Mouse (Mus musculus) neural tube, embryonic 12.5 days (tissue): ENCODE measurements around the gene Rhox2g. TPM values are rescaled to one million over a fixed set of nuclear protein-coding genes. Genes with fewer than 3 reads are reported as not detected.
"Not testable (repeated sequence)": the region's sequence is repeated elsewhere in the genome, so short reads cannot be mapped to it uniquely, and the experiment has no call there.

Experiments used
- ATAC-seq: fragments of 200-750 bp; cut with Nextera tagmentation; 2 replicates; pipeline ENCODE4 v1.8.0; 2017; ENCODE audit warnings: low read depth, mild to moderate bottlenecking, moderate TSS enrichment, moderate library complexity; ENCODE audit not compliant: low FRiP score
- H3K27ac ChIP-seq: fragments of 300-500 bp; sonication (generic); 2 replicates; pipeline ENCODE4 v1.5.1; 2016
- H3K27me3 ChIP-seq: fragments of 300-500 bp; sonication (generic); replicated peaks from 2 replicates; pipeline ENCODE4 v1.6.1; 2016; ENCODE audit warnings: mild to moderate bottlenecking
- H3K36me3 ChIP-seq: fragments of 300-500 bp; sonication (generic); 2 replicates; pipeline ENCODE4 v1.6.1; 2016; ENCODE audit warnings: mild to moderate bottlenecking
- H3K4me1 ChIP-seq: fragments of 300-500 bp; sonication (generic); 2 replicates; pipeline ENCODE4 v1.6.1; 2016
- H3K4me2 ChIP-seq: fragments of 300-500 bp; sonication (generic); replicated peaks from 2 replicates; pipeline ENCODE4 v1.6.1; 2016; ENCODE audit warnings: mild to moderate bottlenecking
- H3K4me3 ChIP-seq: fragments of 300-500 bp; sonication (generic); 2 replicates; pipeline ENCODE4 v1.5.1; 2016
- H3K9ac ChIP-seq: fragments of 300-500 bp; sonication (generic); 2 replicates; pipeline ENCODE4 v1.6.1; 2016; ENCODE audit warnings: mild to moderate bottlenecking
- H3K9me3 ChIP-seq: fragments of 300-500 bp; sonication (generic); 2 replicates; pipeline ENCODE4 v1.6.1; 2016; ENCODE audit warnings: mild to moderate bottlenecking
- WGBS: fragments of 180-500 bp; shearing (Covaris S2); methylation state at CpG from one replicate; pipeline ENCODE4 v1.1.7; 2016; 5-methylcytosine and 5-hydroxymethylcytosine counted together
- polyA plus RNA-seq: library from polyadenylated mRNA; unstranded; fragments of >200 nt; fragmentation: Nextera tagmentation; extraction: Ambion mirVana; gene quantifications from 2 replicates; pipeline ENCODE4 v1.2.1, GENCODE M21; 2016

The Rhox2g gene
- not detected in 2 replicates for polyA plus RNA-seq

DNA sequence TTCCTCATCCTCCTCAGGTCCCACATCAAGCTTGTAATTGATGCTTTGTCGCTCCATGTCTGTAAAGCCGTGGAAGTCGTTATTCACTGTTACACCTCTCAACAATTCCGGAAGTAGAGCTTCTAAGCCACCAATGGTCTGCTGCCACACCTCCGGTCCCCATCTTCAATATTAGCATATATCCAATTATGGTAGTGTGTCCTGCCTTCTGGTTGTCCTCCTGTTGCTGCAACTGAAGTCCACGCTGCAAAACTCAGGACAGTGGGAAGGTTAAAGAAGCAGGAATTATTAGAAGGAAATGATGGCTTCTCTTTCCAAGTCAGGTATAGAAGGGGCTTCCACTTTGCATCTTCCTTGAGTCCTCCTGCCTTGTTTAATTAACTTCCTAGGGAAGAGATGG, at the start of gene Rhox2g:
Rhox2g (minus strand) TSS at position 101 of the 400 bp plus-strand sequence.
- not testable (repeated sequence) for H3K4me1 ChIP-seq, H3K4me3 ChIP-seq, H3K36me3 ChIP-seq, H3K27ac ChIP-seq, H3K4me2 ChIP-seq, H3K9me3 ChIP-seq, H3K27me3 ChIP-seq, H3K9ac ChIP-seq, ATAC-seq
- 91% methylated on average over 6 of the region's 6 CpGs for WGBS

DNA sequence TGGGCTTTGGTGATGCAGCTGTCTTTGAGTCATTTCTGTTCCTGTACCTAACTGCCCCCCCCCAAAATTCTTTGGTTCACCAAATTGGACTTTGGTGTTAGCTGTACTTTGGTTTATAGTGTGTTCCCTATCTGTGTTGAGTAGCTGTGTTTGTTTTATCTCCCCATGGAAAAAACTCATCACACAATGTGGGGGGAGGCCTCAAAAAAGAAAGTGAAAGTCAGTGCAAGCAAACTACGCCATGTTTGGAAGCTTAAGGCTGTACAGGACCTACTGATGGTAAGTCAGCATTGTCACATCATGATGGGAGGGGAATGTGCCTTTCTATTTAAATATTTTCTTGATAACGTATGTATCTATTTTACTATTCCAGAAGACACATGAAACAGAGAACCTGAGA, 49.0 kb upstream of the Rhox2g start:
- no peak for ATAC-seq
- Histone ChIP-seq H3K27me3 (no peaks in the 10 kb centered on the region), H3K9ac (no peak overlapping the region), H3K27ac (no peak overlapping the region), H3K4me3 (no peak overlapping the region), H3K36me3 (no peaks in the 10 kb centered on the region), H3K4me1 (no peaks in the 10 kb centered on the region), H3K4me2 (no peak overlapping the region), H3K9me3 (no peaks in the 10 kb centered on the region)
- 89% methylated on average over 2 of the region's 2 CpGs for WGBS

DNA sequence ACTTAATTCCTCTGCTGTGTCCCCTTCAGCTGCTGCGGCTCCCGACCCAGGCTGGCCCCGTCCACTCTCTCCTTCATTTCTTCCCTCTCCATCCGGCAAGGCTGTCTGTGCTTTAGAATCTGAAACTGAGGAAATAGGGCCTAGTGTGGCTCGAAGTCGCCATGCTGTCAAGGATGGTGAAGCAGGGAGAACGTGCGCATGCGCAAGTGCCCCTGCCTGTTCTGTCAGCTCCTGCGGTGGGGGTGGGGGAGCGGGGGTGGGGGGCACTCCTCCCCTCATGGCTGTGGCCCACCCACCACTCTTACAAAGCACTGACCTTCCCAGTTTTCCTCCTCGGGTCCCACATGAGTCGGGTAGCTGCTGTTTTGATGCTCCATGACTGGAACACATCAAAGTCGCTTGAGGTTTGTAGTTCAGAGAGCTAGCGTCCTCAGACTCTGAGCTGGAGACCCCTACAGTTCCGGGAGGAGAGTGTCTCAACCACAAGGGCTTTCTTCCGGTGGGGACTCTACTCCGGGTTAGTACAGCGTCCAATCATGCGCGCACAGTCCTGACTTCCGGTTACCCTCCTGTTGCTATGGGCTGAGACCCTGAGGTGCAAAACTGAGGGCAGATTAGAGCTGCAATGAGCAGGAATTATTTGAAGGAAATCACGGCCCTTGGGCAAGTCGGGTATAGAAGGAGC, 39.9 kb upstream of the Rhox2g start:
- Histone ChIP-seq H3K27ac (no peak overlapping the region), H3K9ac (no peak overlapping the region), H3K4me1 (no peaks in the 10 kb centered on the region), H3K9me3 (no peaks in the 10 kb centered on the region), H3K4me3 (no peak overlapping the region), H3K36me3 (no peaks in the 10 kb centered on the region), H3K4me2 (no peak overlapping the region), H3K27me3 (no peaks in the 10 kb centered on the region)
- no peak for ATAC-seq
- WGBS = 87% methylated on average over 24 of the region's 24 CpGs

DNA sequence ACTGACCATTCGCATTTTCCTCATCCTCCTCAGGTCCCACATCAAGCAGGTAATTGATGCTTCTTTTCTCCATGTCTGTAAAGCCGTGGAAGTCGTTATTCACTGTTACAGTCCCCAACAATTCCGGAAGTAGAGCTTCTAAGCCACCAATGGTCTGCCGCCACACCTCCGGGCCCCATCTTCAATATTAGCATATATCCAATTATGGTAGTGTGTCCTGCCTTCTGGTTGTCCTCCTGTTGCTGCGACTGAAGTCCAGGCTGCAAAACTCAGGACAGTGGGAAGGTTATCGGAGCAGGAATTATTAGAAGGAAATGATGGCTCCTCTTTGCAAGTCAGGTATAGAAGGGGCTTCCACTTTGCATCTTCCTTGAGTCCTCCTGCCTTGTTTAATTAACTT, 29.9 kb upstream of the Rhox2g start, which contains the start of gene Rhox2h:
Rhox2h (minus strand) TSS at position 101 of the 400 bp plus-strand sequence.
- H3K4me1 ChIP-seq, H3K9me3 ChIP-seq, H3K4me3 ChIP-seq, H3K4me2 ChIP-seq, ATAC-seq, H3K36me3 ChIP-seq, H3K27ac ChIP-seq, H3K9ac ChIP-seq, H3K27me3 ChIP-seq: not testable (repeated sequence)
- 89% methylated on average over 8 of the region's 8 CpGs for WGBS

DNA sequence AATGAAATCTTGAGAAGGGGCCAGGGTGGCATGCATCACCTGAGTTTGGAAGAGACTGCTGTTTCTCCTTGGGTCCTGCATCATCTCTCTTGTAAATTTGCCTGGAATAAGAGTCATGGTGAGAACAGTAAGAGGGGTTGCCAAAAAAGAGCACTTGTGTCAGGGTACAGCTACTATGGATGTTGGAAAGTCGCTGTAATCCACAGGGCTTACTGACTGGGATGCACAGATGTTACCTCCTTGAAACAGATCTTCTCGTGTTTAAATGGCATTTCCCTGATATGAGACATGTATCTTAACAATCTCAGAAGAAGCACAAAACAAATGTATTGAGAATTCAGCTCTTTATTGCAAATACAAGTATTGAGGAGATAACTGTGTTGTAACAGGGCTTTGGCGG, 25.4 kb upstream of the Rhox2g start, which contains the start of gene Rhox3h:
Rhox3h (minus strand) TSS at position 101 of the 400 bp plus-strand sequence.
- not testable (repeated sequence) for H3K9me3 ChIP-seq, H3K27me3 ChIP-seq, H3K36me3 ChIP-seq, H3K4me1 ChIP-seq, H3K9ac ChIP-seq, H3K4me3 ChIP-seq, ATAC-seq, H3K4me2 ChIP-seq, H3K27ac ChIP-seq
- 89% methylated on average over 1 of the region's 3 CpGs for WGBS

DNA sequence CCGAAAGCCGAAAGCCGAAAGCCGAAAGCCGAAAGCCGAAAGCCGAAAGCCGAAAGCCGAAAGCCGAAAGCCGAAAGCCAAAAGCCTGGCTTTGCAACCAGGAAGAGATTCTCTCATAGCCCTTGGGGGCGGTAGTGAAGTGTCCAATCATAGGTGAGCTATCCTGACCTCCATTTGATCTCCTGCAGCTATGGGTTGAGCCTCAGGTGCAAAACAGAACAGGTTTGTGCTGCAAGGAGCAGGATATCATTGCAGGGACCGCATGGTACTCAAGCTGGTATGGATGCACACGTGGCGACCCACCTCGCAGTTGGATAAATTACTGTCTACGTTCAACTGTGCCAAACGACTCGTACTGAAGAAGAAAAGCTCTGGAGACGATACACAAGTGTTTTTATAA, 8.0 kb upstream of the Rhox2g start, which contains the start of gene Rhox4g:
Rhox4g (minus strand) TSS at position 101 of the 400 bp plus-strand sequence.
- not testable (repeated sequence) for H3K4me2 ChIP-seq, ATAC-seq, H3K9ac ChIP-seq, H3K27me3 ChIP-seq, H3K4me1 ChIP-seq, H3K4me3 ChIP-seq, H3K9me3 ChIP-seq, H3K36me3 ChIP-seq, H3K27ac ChIP-seq
- 94% methylated on average over 17 of the region's 20 CpGs for WGBS

DNA sequence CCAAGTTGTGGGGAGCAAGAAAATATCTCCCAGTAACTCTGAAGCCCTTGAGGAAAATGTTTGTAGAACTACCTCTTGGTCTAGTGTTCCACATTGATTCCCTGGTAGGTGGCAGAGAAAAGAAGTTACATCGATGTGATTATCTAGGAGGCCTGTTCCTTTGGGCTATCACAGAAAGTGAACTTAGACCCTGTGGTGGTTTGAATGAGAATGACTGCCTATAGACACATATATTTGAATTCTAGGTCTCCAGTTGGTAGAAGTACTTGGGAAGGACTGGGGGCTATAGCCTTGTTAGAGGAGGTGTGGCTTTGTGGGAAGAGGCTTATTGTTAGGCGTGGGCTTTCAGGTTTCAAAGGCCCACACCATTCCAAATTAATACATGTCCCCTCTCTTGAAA, 14.8 kb downstream of the Rhox2g start, which contains the start of gene Rhox3g:
Rhox3g (minus strand) TSS at position 101 of the 400 bp plus-strand sequence.
- not testable (repeated sequence) for H3K9ac ChIP-seq, H3K4me2 ChIP-seq, H3K27ac ChIP-seq, ATAC-seq, H3K4me3 ChIP-seq, H3K36me3 ChIP-seq, H3K4me1 ChIP-seq, H3K27me3 ChIP-seq, H3K9me3 ChIP-seq
- 96% methylated on average over 2 of the region's 2 CpGs for WGBS

DNA sequence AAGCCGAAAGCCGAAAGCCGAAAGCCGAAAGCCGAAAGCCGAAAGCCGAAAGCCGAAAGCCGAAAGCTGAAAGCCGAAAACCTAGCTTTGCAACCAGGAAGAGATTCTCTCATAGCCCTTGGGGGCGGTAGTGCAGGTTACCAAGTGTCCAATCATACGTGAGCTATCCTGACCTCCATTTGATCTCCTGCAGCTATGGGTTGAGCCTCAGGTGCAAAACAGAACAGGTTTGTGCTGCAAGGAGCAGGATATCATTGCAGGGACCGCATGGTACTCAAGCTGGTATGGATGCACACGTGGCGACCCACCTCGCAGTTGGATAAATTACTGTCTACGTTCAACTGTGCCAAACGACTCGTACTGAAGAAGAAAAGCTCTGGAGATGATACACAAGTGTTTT, 35.7 kb downstream of the Rhox2g start, which contains the start of gene Rhox4f:
Rhox4f (minus strand) TSS at position 101 of the 400 bp plus-strand sequence.
- not testable (repeated sequence) for H3K4me1 ChIP-seq, H3K9ac ChIP-seq, ATAC-seq, H3K36me3 ChIP-seq, H3K4me2 ChIP-seq, H3K27me3 ChIP-seq, H3K9me3 ChIP-seq, H3K27ac ChIP-seq, H3K4me3 ChIP-seq
- WGBS = 94% methylated on average over 19 of the region's 19 CpGs

Other genes starting within 250 kb of the Rhox2g start
- gene Rhox2b, start 231.4 kb downstream of the Rhox2g start, polyA plus RNA-seq = not detected in 2 replicates
- not detected in 2 replicates for gene Rhox4b, start 211.0 kb downstream of the Rhox2g start, polyA plus RNA-seq
- not detected in 2 replicates for gene Rhox2c, start 189.8 kb downstream of the Rhox2g start, polyA plus RNA-seq
- gene Rhox3c, start 184.9 kb downstream of the Rhox2g start, polyA plus RNA-seq = not detected in 2 replicates
- not detected in 2 replicates for gene Rhox4c, start 163.1 kb downstream of the Rhox2g start, polyA plus RNA-seq
- gene Rhox2d, start 150.0 kb downstream of the Rhox2g start, polyA plus RNA-seq = not detected in 2 replicates
- gene Rhox4d, start 129.1 kb downstream of the Rhox2g start, polyA plus RNA-seq = not detected in 2 replicates
- gene Rhox2e, start 113.0 kb downstream of the Rhox2g start, polyA plus RNA-seq = not detected in 2 replicates
- not detected in 2 replicates for gene Rhox3e, start 101.5 kb downstream of the Rhox2g start, polyA plus RNA-seq
- not detected in 2 replicates for gene Rhox4e, start 86.1 kb downstream of the Rhox2g start, polyA plus RNA-seq
- not detected in 2 replicates for gene Rhox2f, start 72.1 kb downstream of the Rhox2g start, polyA plus RNA-seq
- gene Rhox3f, start 62.5 kb downstream of the Rhox2g start, polyA plus RNA-seq = not detected in 2 replicates
- not detected in 2 replicates for gene Rhox4f, start 35.8 kb downstream of the Rhox2g start, polyA plus RNA-seq
- not detected in 2 replicates for gene Rhox3g, start 14.9 kb downstream of the Rhox2g start, polyA plus RNA-seq
- gene Rhox4g, start 7.9 kb upstream of the Rhox2g start, polyA plus RNA-seq = not detected in 2 replicates
- gene Rhox3h, start 25.3 kb upstream of the Rhox2g start, polyA plus RNA-seq = not detected in 2 replicates
- gene Rhox2h, start 29.8 kb upstream of the Rhox2g start, polyA plus RNA-seq = not detected in 2 replicates
- gene Rhox5, start 161.4 kb upstream of the Rhox2g start, polyA plus RNA-seq = 0.84 and 1.1 TPM in 2 replicates
- gene Rhox6, start 183.4 kb upstream of the Rhox2g start, polyA plus RNA-seq = not detected in 2 replicates
- gene Rhox7a, start 188.2 kb upstream of the Rhox2g start, polyA plus RNA-seq = not detected in 2 replicates
- gene Rhox8, start 235.5 kb upstream of the Rhox2g start, polyA plus RNA-seq = not detected in 2 replicates